Mouse (Mus musculus): ENCODE data around the gene Nptn. TPM values are rescaled to one million over a fixed set of nuclear protein-coding genes. Genes with fewer than 3 reads are reported as not detected.

Nptn gene
- polyA plus RNA-seq, 1 experiment from 2014 or later: 124 TPM

DNA sequence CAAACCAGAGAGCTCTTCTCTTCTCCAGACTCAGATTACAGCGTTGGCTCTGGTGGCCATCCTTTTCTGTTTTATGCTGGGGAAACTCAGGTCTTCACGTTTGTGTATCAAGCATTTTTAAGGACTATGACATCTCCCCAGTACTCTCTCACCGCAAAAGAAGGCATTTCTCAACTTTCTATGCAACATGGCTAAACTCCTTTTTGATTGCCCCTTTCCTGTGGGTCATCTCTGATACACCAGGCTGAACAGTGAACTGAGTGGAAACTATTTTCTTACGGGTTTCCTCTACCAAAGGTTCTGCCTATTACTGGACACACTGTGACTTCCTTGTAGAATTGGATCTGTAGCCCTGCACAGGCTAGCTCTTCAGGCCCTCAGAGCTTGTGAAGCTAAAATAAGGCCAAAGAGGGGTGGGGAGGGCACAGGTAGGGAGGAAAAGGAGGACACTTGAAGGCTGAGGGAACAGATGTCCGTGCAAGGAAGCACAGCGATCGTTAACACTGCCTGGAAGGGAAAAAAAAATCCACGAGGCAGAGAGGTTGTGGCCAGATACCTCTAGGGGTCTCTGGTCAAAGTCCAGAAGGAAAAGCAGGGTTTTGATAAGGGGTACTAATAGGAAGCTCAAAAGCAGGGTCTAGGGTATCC, 633 bp upstream of the Nptn start:
- no peaks in the 10 kb centered on the region for H3K36me3 ChIP-seq (ENCODE audit: control insufficient read depth, insufficient read depth)
- peak overlapping the region; percentile 71 for H3K9ac ChIP-seq (ENCODE audit: low read length)
- peaks cover 13% of the 10 kb centered on the region for H3K4me1 ChIP-seq (ENCODE audit: control insufficient read depth, insufficient read depth, low read length)
- H3K9me3 ChIP-seq (replicated peaks; ENCODE audit: control insufficient read depth, low read length): no peaks in the 10 kb centered on the region
- no peaks in the 10 kb centered on the region for H3K27me3 ChIP-seq (ENCODE audit: control insufficient read depth, insufficient read depth, low read length)
- ATAC-seq (replicated peaks; ENCODE audit: extremely low read depth, insufficient read depth, low FRiP score): no peak
- peak overlapping the region; percentile 85 for H3K4me2 ChIP-seq (ENCODE audit: low read depth, low read length)
- 24% methylated on average over 8 of the region's 8 CpGs for WGBS
- peak overlapping the region; percentile 57 for H3K4me3 ChIP-seq (ENCODE audit: low read length)
- peak overlapping the region; percentile 94 for H3K27ac ChIP-seq (ENCODE audit: low read length)

DNA sequence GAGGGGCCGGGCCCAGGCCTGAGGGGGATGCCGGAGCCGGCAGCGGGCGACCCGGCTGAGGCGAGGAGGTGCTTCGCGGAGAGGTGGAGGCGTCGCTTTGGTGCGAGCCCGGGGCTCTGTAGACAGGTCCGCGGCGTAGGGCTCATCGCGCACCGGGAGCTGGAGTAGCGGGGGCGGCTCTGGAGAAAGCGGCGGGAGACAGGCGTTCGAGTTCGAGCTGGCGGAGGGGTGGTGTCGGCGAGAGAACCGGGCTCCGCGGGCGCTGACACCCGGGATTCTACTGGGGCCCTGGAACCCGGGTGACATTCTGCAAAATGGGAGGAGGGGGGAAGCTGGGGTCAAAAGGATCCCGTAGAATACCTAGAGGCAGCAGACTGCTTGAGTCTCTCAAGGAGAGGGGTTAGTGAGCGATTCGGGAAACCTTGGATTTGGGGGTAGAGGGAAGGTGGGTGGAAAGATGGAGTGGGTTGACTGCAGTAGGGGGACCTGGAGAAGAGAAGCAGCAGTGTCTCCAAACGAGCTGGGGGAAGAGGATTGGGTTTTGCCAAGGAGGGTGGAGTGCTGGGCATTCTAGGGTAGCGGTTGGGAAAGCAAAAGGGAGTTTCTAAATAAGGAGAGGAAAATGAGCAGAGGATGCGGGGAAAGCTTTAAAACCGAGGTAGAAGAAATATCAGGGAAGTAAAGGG, 684 bp downstream of the Nptn start:
- Histone ChIP-seq H3K4me2 (ENCODE audit: low read depth, low read length) (peak overlapping the region; percentile 90), H3K9ac (ENCODE audit: low read length) (peak overlapping the region; percentile 100), H3K4me1 (ENCODE audit: control insufficient read depth, insufficient read depth, low read length) (peaks cover 13% of the 10 kb centered on the region), H3K9me3 (replicated peaks; ENCODE audit: control insufficient read depth, low read length) (no peaks in the 10 kb centered on the region), H3K36me3 (ENCODE audit: control insufficient read depth, insufficient read depth) (no peaks in the 10 kb centered on the region), H3K27ac (ENCODE audit: low read length) (peak overlapping the region; percentile 99), H3K4me3 (ENCODE audit: low read length) (peak overlapping the region; percentile 99), H3K27me3 (ENCODE audit: control insufficient read depth, insufficient read depth, low read length) (no peaks in the 10 kb centered on the region)
- peak; percentile 47 for ATAC-seq (replicated peaks; ENCODE audit: extremely low read depth, insufficient read depth, low FRiP score)
- under 1% methylated on average over 42 of the region's 42 CpGs for WGBS

DNA sequence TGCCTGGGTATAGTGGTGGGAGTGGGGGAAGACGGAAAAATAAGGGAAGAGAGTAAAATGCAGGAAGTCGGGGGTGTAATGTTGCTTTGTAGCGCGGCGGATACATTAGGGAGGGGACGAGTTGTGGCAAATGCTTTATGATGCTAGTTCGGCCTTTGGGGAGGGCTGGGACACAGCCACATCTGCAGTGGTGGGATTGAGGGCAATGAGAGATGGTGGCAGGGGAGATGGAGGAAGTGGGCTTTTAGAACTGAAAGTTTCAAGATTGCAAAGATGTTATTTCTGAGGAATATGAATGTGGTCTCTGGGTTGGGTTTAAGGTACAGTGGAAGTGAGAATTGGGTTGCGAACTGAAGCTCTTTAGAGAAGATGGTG, 1.2 kb downstream of the Nptn start:
- Histone ChIP-seq H3K36me3 (ENCODE audit: control insufficient read depth, insufficient read depth) (no peaks in the 10 kb centered on the region), H3K4me1 (ENCODE audit: control insufficient read depth, insufficient read depth, low read length) (peaks cover 13% of the 10 kb centered on the region), H3K4me3 (ENCODE audit: low read length) (peak overlapping the region; percentile 99), H3K9ac (ENCODE audit: low read length) (peak overlapping the region; percentile 100), H3K9me3 (replicated peaks; ENCODE audit: control insufficient read depth, low read length) (no peaks in the 10 kb centered on the region), H3K27ac (ENCODE audit: low read length) (peak overlapping the region; percentile 99), H3K27me3 (ENCODE audit: control insufficient read depth, insufficient read depth, low read length) (no peaks in the 10 kb centered on the region), H3K4me2 (ENCODE audit: low read depth, low read length) (peak overlapping the region; percentile 90)
- 0% methylated on average over 8 of the region's 8 CpGs for WGBS
- ATAC-seq (replicated peaks; ENCODE audit: extremely low read depth, insufficient read depth, low FRiP score): no peak

DNA sequence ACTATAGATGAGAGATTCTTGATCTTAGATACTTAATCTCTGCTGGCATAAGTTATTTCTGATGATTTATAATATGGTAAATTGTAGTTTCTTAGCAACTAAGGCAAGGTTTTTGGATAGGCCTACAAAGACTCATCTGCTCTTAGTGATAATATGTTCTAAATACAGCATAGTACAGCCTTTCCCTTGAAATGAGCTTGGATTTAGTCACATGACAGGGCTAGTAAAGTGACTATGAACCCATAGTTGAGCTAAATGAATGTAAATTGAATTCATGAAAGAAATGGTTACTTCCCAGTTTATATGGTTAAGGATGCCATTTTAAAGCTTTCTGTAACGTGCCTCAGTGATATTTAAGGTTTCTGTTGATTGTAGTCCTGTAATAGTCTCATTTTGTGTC, 2.3 kb downstream of the Nptn start:
- Histone ChIP-seq H3K36me3 (ENCODE audit: control insufficient read depth, insufficient read depth) (no peaks in the 10 kb centered on the region), H3K27me3 (ENCODE audit: control insufficient read depth, insufficient read depth, low read length) (no peaks in the 10 kb centered on the region), H3K9me3 (replicated peaks; ENCODE audit: control insufficient read depth, low read length) (no peaks in the 10 kb centered on the region), H3K4me1 (ENCODE audit: control insufficient read depth, insufficient read depth, low read length) (peaks cover 18% of the 10 kb centered on the region), H3K4me2 (ENCODE audit: low read depth, low read length) (no peak overlapping the region), H3K4me3 (ENCODE audit: low read length) (no peak overlapping the region), H3K9ac (ENCODE audit: low read length) (no peak overlapping the region), H3K27ac (ENCODE audit: low read length) (no peak overlapping the region)
- ATAC-seq (replicated peaks; ENCODE audit: extremely low read depth, insufficient read depth, low FRiP score): no peak
- 82% methylated on average over 1 of the region's 1 CpGs for WGBS

DNA sequence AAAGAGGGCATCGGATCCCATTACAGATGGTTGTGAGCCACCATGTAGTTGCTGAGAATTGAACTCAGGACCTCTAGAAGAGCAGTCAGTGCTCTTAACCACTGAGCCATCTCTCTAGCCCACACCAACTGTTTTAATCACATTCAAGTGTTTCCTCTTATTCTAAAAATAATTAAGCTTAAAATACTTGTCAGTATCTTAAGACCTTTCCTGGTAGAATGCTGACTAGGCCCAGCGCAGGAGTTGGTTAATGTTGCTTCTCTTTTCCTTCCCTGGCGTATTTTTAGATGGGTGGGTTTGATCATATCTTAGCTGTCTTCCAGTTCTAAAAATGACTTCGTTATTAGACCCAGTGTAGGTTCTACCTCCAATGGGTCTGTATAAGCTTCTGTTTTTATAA, 6.6 kb downstream of the Nptn start:
- Histone ChIP-seq H3K36me3 (ENCODE audit: control insufficient read depth, insufficient read depth) (no peaks in the 10 kb centered on the region), H3K9me3 (replicated peaks; ENCODE audit: control insufficient read depth, low read length) (no peaks in the 10 kb centered on the region), H3K4me1 (ENCODE audit: control insufficient read depth, insufficient read depth, low read length) (peaks cover 23% of the 10 kb centered on the region), H3K4me2 (ENCODE audit: low read depth, low read length) (no peak overlapping the region), H3K9ac (ENCODE audit: low read length) (no peak overlapping the region), H3K27ac (ENCODE audit: low read length) (no peak overlapping the region), H3K27me3 (ENCODE audit: control insufficient read depth, insufficient read depth, low read length) (no peaks in the 10 kb centered on the region), H3K4me3 (ENCODE audit: low read length) (no peak overlapping the region)
- ATAC-seq (replicated peaks; ENCODE audit: extremely low read depth, insufficient read depth, low FRiP score): no peak
- WGBS: 57% methylated on average over 4 of the region's 4 CpGs

DNA sequence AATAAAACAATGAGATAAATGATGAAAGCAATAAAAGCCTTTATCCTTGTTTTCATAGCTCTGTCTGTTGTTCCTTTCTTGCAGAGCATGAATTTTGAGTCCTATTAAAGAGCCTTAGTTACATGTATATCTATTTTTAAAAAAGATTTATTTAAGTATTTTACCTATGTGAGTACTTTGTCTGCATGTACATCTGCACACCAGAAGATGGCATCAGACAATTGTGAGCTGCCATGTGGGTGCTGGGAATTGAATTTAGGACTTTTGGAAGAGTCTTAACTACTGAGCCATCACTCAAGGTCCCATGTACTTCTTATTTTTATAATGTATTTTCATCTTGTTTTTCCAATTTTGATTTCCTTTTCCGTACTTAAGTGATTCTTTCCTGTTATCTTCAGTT, 13.3 kb downstream of the Nptn start:
- ATAC-seq (replicated peaks; ENCODE audit: extremely low read depth, insufficient read depth, low FRiP score): no peak
- Histone ChIP-seq H3K4me2 (ENCODE audit: low read depth, low read length) (no peak overlapping the region), H3K9ac (ENCODE audit: low read length) (no peak overlapping the region), H3K4me1 (ENCODE audit: control insufficient read depth, insufficient read depth, low read length) (peaks cover 20% of the 10 kb centered on the region), H3K4me3 (ENCODE audit: low read length) (no peak overlapping the region), H3K36me3 (ENCODE audit: control insufficient read depth, insufficient read depth) (no peaks in the 10 kb centered on the region), H3K27ac (ENCODE audit: low read length) (no peak overlapping the region), H3K9me3 (replicated peaks; ENCODE audit: control insufficient read depth, low read length) (no peaks in the 10 kb centered on the region), H3K27me3 (ENCODE audit: control insufficient read depth, insufficient read depth, low read length) (no peaks in the 10 kb centered on the region)
- 95% methylated on average over 1 of the region's 1 CpGs for WGBS

DNA sequence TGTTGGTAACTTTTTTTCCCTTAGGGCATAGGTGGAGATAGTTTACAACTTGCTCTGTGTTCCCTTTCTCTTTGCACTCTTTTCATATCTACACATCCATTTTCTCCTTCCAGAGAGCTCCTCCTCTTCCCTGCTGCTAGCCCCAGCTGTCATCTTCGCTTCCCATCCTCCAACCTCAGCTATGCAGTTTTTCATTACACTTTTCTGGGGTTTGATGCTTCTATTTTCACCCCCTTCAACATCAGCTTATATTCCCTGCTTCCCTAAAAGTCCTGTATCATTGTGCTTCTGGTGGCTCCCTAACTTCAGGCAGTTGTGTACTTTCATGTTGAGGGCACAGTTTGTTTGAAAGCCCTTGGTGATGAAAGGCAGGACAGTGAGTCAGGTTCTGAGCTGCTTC, 31.8 kb downstream of the Nptn start:
- no peak for ATAC-seq (replicated peaks; ENCODE audit: extremely low read depth, insufficient read depth, low FRiP score)
- no peaks in the 10 kb centered on the region for H3K9me3 ChIP-seq (replicated peaks; ENCODE audit: control insufficient read depth, low read length)
- WGBS: 60% methylated on average over 1 of the region's 1 CpGs

DNA sequence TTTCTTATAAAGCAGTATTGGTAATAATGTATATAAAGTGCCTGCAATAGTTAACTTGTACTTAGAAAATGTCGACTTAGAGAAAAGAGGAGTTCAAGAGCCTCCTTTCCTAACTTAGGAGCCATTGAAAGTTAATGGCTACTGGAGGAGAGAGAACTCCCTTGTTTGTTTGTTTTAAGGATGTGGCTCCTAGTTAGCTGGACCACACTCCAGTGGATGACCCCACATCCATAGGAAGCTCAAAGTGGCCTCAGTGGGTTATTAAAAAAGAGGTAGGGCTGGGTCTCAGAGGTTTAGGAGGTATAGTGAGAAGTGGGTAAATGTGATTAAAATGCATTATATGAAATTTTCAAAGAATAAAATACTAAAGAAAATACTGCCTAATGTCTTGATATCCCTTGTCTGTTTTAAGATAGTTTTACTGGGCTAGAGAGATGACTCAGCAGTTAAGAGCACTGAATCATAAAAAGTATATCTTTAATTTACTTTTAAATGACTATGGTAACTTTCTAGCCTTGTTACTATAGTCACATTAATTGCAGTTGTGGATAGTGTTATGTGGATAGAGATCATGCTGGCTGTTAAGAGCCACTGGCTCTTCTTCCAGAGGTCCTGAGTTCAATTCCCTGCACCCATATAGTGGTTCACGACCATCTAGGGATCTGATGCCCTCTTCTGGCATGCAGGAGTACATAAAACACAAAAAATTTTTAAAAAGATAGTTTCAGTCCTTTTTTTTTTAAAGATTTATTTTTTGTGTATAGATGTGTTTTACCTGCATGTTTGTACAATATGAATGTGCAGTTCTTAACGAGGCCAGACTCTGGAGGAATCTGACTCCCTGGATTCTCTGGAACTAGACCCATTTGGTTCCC, 33.3 kb downstream of the Nptn start:
- Histone ChIP-seq H3K4me2 (ENCODE audit: low read depth, low read length) (no peak overlapping the region), H3K36me3 (ENCODE audit: control insufficient read depth, insufficient read depth) (no peaks in the 10 kb centered on the region), H3K4me1 (ENCODE audit: control insufficient read depth, insufficient read depth, low read length) (peaks cover 29% of the 10 kb centered on the region), H3K4me3 (ENCODE audit: low read length) (no peak overlapping the region), H3K9me3 (replicated peaks; ENCODE audit: control insufficient read depth, low read length) (no peaks in the 10 kb centered on the region), H3K27me3 (ENCODE audit: control insufficient read depth, insufficient read depth, low read length) (no peaks in the 10 kb centered on the region), H3K27ac (ENCODE audit: low read length) (no peak overlapping the region), H3K9ac (ENCODE audit: low read length) (no peak overlapping the region)
- 75% methylated on average over 3 of the region's 3 CpGs for WGBS
- ATAC-seq (replicated peaks; ENCODE audit: extremely low read depth, insufficient read depth, low FRiP score): no peak

More for the DNA sequence above, 31.8 kb downstream of the Nptn start:
- Histone ChIP-seq H3K27me3 (ENCODE audit: control insufficient read depth, insufficient read depth, low read length) (no peaks in the 10 kb centered on the region), H3K4me1 (ENCODE audit: control insufficient read depth, insufficient read depth, low read length) (peaks cover 18% of the 10 kb centered on the region), H3K4me3 (ENCODE audit: low read length) (no peak overlapping the region), H3K27ac (ENCODE audit: low read length) (peak overlapping the region; percentile 69), H3K4me2 (ENCODE audit: low read depth, low read length) (no peak overlapping the region), H3K9ac (ENCODE audit: low read length) (no peak overlapping the region), H3K36me3 (ENCODE audit: control insufficient read depth, insufficient read depth) (no peaks in the 10 kb centered on the region)

DNA sequence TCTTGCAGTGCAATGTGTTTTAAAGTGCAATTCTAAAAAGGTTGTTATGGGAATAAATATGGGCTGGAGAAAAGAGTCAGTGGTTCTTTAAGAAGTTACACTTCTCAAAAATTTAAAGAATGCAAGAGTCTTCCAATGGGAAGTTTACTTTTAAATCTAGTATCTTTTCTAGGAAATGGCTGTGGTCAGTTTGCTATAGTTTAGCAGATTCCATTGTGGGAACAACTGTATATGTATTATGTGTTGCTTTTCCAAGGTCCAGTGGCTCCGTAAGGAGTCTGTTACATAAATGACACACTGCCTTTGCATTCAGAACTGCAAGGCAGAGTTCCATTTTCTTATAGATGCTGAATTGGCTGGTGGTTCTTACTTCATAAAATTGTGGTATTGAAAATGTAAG, 41.0 kb downstream of the Nptn start:
- H3K4me1 ChIP-seq (ENCODE audit: control insufficient read depth, insufficient read depth, low read length): peaks cover 17% of the 10 kb centered on the region
- H3K36me3 ChIP-seq (ENCODE audit: control insufficient read depth, insufficient read depth): peaks cover 6% of the 10 kb centered on the region; the same call in 1 of the 2 replicates
- 70% methylated on average over 1 of the region's 1 CpGs for WGBS
- no peak for ATAC-seq (replicated peaks; ENCODE audit: extremely low read depth, insufficient read depth, low FRiP score)
- H3K4me3 ChIP-seq (ENCODE audit: low read length): no peak overlapping the region
- H3K27ac ChIP-seq (ENCODE audit: low read length): peak overlapping the region; percentile 48; the same call in 1 of the 2 replicates
- no peak overlapping the region for H3K9ac ChIP-seq (ENCODE audit: low read length)
- H3K4me2 ChIP-seq (ENCODE audit: low read depth, low read length): no peak overlapping the region
- H3K27me3 ChIP-seq (ENCODE audit: control insufficient read depth, insufficient read depth, low read length): no peaks in the 10 kb centered on the region
- H3K9me3 ChIP-seq (replicated peaks; ENCODE audit: control insufficient read depth, low read length): no peaks in the 10 kb centered on the region

Measured in heart, embryonic 16.5 days (tissue).